Mouse (Mus musculus) embryonic facial prominence, embryonic 10.5 days (tissue): ENCODE measurements around the gene Zmiz1. TPM values are rescaled to one million over a fixed set of nuclear protein-coding genes. Genes with fewer than 3 reads are reported as not detected.

Experiments
- DNase-seq: peaks from one replicate; pipeline ENCODE4 v3.0.0-alpha.2; 2017; ENCODE audit warnings: low spot score
- H3K27ac ChIP-seq: fragments of 300-500 bp; sonication (generic); replicated peaks from 2 replicates; pipeline ENCODE4 v1.5.1; 2016; ENCODE audit warnings: mild to moderate bottlenecking
- H3K27me3 ChIP-seq: fragments of 300-500 bp; sonication (generic); replicated peaks from 2 replicates; pipeline ENCODE4 v1.6.1; 2016; ENCODE audit warnings: low read depth, mild to moderate bottlenecking; ENCODE audit not compliant: poor library complexity, severe bottlenecking
- H3K36me3 ChIP-seq: fragments of 300-500 bp; sonication (generic); replicated peaks from 2 replicates; pipeline ENCODE4 v1.6.1; 2016; ENCODE audit warnings: mild to moderate bottlenecking, moderate library complexity
- H3K4me1 ChIP-seq: fragments of 300-500 bp; sonication (generic); 2 replicates; pipeline ENCODE4 v1.6.1; 2016
- H3K4me3 ChIP-seq: fragments of 300-500 bp; sonication (generic); 2 replicates; pipeline ENCODE4 v1.5.1; 2016; ENCODE audit warnings: mild to moderate bottlenecking, moderate library complexity
- H3K9me3 ChIP-seq: fragments of 300-500 bp; sonication (generic); 2 replicates; pipeline ENCODE4 v1.6.1; 2016; ENCODE audit warnings: mild to moderate bottlenecking
- WGBS: fragments of 180-500 bp; shearing (Covaris S2); methylation state at CpG from one replicate; pipeline ENCODE4 v1.1.7; 2016; 5-methylcytosine and 5-hydroxymethylcytosine counted together
- polyA plus RNA-seq: library from polyadenylated mRNA; unstranded; fragments of >200 nt; fragmentation: Nextera tagmentation; extraction: Ambion mirVana; gene quantifications from 2 replicates; pipeline ENCODE4 v1.2.1, GENCODE M21; 2016

Gene Zmiz1
- polyA plus RNA-seq, 1 experiment from 2014 or later = 42.8 TPM

DNA sequence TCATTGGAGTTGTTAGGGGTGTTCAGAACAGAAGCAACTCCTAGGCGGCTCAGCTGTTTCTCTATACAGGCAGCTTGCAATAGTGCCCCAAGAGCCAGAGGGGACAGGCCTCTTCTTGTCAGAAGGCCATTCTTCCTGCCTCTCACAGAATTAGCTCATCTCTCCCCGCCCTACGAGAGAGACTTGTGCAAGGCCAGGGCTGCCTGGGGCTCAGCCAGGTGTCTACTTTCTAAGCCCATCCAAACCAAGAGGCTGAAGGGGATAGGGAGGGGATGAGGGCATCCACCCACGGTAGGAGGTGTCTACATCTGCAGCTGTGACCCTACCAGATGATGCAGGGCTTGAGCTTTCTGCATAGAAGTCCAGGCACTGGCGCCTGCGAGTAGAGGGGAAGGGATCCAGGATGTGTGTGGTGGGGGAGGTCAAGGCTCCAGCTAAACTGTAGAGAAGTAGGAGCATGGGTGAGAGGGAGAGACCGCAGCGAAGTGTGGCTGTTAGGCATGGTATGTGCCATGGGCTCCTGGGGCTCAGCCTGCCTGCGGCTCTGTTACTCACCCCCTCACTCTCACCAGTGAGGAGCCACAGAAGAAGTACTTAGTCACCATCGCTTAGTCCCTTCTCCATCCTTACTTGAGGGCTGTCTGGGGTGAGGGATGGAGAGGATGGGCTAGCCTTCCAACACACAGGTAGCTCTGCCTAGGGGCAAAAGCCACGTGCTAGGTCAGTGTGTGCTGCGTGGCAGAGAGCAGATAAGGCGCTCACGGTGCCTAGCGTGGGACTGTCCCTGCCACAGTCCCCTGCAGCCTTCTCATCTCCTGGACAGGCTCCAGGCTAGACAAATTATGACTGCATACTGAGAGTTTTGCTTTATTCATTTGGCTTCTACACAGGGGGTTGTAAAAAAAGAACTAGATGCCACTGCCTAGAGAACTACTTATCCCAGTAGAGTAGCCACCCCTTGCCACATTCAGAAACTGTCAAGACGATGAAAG is 130.3 kb downstream of the Zmiz1 start:
- H3K9me3 ChIP-seq = no peaks in the 10 kb centered on the region
- peaks cover 95% of the 10 kb centered on the region for H3K4me1 ChIP-seq
- H3K36me3 ChIP-seq = peaks cover 53% of the 10 kb centered on the region
- DNase-seq = no peak
- peak overlapping the region; percentile 97 for H3K27ac ChIP-seq
- H3K27me3 ChIP-seq = no peaks in the 10 kb centered on the region
- H3K4me3 ChIP-seq = no peak overlapping the region
- WGBS = 61% methylated on average over 16 of the region's 16 CpGs

DNA sequence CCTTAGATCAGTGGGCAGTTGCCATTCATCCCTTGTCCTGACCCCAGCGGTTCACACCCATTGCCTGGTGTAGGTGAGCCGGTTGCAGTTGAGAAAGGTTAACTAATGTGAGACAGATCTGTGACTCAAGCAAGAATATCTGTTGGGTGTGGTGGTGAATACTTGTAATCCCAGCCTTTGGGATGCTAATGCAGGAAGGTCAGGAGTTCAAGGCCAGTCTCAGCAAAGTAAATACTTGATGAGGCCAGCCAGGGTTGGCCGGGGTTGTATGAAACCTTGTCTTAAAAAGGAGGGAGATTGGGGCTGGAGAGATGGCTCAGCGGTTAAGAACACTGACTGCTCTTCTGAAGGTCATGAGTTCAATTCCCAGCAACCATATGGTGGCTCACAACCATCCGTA is 132.0 kb downstream of the Zmiz1 start:
- 64% methylated on average over 5 of the region's 5 CpGs for WGBS
- H3K27me3 ChIP-seq = no peaks in the 10 kb centered on the region
- H3K4me1 ChIP-seq = peaks cover 88% of the 10 kb centered on the region
- H3K9me3 ChIP-seq = no peaks in the 10 kb centered on the region
- peaks cover 55% of the 10 kb centered on the region for H3K36me3 ChIP-seq
- no peak overlapping the region for H3K4me3 ChIP-seq
- H3K27ac ChIP-seq = no peak overlapping the region
- DNase-seq = no peak

DNA sequence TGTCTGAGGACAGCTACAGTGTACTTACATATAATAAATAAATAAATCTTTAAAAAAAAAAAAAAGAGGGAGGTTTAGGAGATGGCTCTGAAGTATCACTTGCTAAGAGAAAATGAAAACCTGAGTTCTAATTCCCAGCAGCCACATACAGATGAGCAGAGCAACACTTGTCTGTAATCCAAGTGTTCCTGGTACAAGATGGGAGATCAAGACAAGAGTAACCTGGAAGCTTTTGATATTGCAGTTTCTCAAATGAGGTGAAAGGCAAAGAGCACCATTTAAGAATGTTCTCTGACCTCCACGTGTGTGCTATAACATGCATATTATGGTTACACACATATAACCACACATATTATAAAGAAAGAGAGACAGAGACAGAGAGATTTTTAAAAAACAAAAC is 132.4 kb downstream of the Zmiz1 start:
- no peak for DNase-seq
- H3K4me3 ChIP-seq = no peak overlapping the region
- 92% methylated on average over 1 of the region's 1 CpGs for WGBS
- H3K36me3 ChIP-seq = peaks cover 59% of the 10 kb centered on the region
- H3K27me3 ChIP-seq = no peaks in the 10 kb centered on the region
- peaks cover 84% of the 10 kb centered on the region for H3K4me1 ChIP-seq
- H3K27ac ChIP-seq = no peak overlapping the region
- H3K9me3 ChIP-seq = no peaks in the 10 kb centered on the region

DNA sequence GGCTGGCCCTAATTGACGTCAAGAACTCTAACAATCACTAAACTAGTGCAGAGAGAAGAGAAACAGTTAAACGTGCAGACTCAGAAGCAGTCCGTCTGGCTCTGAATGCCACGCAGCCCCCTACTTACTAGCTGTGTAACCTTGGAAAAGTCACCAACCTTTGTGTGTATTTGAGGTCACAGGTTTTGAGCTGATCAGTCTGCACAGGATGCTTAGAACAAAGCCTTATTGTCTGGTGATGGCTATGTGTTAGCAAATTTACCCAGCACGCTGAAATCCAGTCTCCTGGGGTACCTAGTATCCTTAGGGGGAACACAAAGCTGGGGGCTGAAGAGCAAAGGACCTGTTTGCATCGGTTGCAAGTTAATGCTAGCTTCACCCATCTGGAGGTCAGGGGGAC is 133.5 kb downstream of the Zmiz1 start:
- no peak for DNase-seq
- no peak overlapping the region for H3K27ac ChIP-seq
- 49% methylated on average over 6 of the region's 6 CpGs for WGBS
- peaks cover 68% of the 10 kb centered on the region for H3K36me3 ChIP-seq
- no peaks in the 10 kb centered on the region for H3K9me3 ChIP-seq
- no peak overlapping the region for H3K4me3 ChIP-seq
- H3K4me1 ChIP-seq = peaks cover 73% of the 10 kb centered on the region
- H3K27me3 ChIP-seq = no peaks in the 10 kb centered on the region

DNA sequence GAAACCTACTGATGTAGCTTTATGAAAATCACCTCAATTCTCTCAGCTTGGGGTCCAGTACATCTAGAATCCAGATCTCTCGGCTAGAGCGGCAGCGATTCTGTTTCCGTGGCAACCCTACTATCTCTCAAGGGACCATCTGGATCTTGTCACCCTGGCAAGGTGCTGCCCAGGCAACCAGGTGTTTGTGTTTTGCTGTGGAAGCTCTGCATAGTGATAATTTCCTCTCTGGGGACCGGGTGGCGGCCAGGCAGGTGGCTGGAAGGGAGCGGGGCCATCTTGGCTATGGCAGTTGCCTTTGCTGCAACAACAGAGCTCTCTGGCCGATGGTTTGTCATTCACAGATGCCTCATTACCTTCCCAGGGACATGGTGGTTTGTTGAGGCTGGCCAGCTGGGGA is 134.9 kb downstream of the Zmiz1 start:
- H3K4me1 ChIP-seq = peaks cover 62% of the 10 kb centered on the region
- H3K36me3 ChIP-seq = peaks cover 81% of the 10 kb centered on the region
- H3K27me3 ChIP-seq = no peaks in the 10 kb centered on the region
- H3K27ac ChIP-seq = peak overlapping the region; percentile 69
- DNase-seq = no peak
- H3K9me3 ChIP-seq = no peaks in the 10 kb centered on the region
- H3K4me3 ChIP-seq = no peak overlapping the region
- 68% methylated on average over 8 of the region's 8 CpGs for WGBS

DNA sequence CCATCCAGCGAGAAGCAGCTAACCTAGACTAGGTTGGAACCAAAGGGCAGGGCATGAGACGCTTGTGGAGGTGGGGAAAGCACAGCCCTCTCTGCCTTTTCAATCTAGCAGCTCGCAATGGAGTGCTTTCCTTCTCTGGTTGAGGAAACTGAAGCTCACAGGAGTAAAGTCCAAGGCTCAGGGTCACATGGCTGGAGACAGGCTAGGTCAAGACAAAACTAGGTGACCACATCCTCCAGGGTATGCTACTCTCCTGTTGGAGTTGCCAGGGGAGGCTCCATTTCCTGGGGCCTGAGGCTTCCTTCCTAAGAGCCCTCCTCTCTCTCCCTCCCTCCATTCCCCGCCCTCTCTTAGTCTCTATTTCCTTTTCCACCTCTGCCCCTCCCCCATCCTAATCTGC is 135.6 kb downstream of the Zmiz1 start:
- peaks cover 80% of the 10 kb centered on the region for H3K36me3 ChIP-seq
- H3K27me3 ChIP-seq = no peaks in the 10 kb centered on the region
- H3K4me1 ChIP-seq = peaks cover 57% of the 10 kb centered on the region
- H3K9me3 ChIP-seq = no peaks in the 10 kb centered on the region
- H3K27ac ChIP-seq = peak overlapping the region; percentile 69
- H3K4me3 ChIP-seq = no peak overlapping the region
- 41% methylated on average over 4 of the region's 4 CpGs for WGBS
- no peak for DNase-seq

DNA sequence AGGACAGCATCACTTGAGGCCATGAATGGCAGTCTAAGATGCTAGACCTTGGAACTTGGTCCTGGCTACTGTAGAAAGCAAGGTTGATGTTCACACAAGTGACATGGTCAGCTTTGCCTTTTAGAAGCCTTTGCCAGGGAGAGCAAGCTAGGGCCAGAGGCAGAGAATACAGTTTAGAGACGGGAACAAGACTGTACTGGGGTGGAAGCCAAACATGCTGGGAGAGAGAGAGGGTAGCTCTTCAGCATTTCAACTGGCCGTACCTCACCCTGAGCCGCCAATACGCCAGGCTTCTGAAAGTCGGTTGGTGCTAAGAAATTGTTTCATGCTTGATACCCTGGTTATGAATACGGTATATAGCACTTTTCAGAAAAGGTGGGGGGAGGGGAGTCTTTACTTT is 140.0 kb downstream of the Zmiz1 start:
- H3K4me1 ChIP-seq = peaks cover 62% of the 10 kb centered on the region
- H3K36me3 ChIP-seq = peaks cover 64% of the 10 kb centered on the region
- WGBS = 94% methylated on average over 6 of the region's 6 CpGs
- H3K4me3 ChIP-seq = no peak overlapping the region
- no peak overlapping the region; the same call in 1 of the 2 replicates for H3K27ac ChIP-seq
- DNase-seq = no peak
- H3K27me3 ChIP-seq = no peaks in the 10 kb centered on the region
- H3K9me3 ChIP-seq = no peaks in the 10 kb centered on the region

DNA sequence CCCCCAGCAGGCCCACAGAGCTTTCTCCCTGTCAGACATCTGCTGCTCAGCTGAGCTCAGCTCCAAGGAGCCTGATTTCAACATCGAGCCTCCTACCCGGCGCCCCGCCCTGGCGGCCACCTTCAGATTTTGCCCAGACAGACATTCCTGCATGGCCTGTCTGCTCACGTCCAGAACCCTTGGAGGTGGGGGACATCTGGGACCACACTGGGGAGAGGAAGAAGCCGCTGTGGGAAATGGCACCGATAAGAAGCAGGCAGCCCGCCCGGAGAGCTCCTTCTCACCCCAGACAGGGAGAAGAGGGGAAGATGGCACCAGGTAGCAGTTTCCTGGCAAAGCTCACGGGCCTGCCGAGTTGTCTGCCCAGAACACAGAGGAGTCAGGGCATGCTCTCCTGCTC is 140.9 kb downstream of the Zmiz1 start:
- Histone ChIP-seq H3K9me3 (no peaks in the 10 kb centered on the region), H3K36me3 (peaks cover 59% of the 10 kb centered on the region), H3K4me3 (no peak overlapping the region), H3K27me3 (no peaks in the 10 kb centered on the region), H3K27ac (peak overlapping the region; percentile 57; the same call in 1 of the 2 replicates), H3K4me1 (peaks cover 62% of the 10 kb centered on the region)
- 79% methylated on average over 12 of the region's 12 CpGs for WGBS
- no peak for DNase-seq

DNA sequence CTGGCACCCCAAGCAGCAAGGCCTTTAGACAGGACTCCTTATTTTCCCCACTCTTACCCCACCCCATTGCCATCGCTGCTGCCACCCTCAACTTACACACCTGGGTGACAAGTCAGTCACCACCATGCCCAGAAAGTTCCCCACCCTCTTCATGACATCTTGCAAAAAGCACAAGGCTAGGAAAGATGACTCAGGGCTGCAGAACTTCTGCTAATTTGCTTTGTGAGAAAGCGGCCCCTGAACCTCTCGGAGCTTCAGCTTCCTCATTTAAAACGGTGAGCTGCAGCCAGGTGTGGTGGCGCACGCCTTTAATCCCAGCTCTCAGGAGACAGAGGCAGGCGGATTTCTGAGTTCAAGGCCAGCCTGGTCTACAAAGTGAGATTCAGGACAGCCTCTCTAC is 141.4 kb downstream of the Zmiz1 start:
- no peak for DNase-seq
- 88% methylated on average over 7 of the region's 7 CpGs for WGBS
- H3K36me3 ChIP-seq = peaks cover 59% of the 10 kb centered on the region
- H3K4me1 ChIP-seq = peaks cover 62% of the 10 kb centered on the region
- H3K27ac ChIP-seq = peak overlapping the region; percentile 57; the same call in 1 of the 2 replicates
- H3K9me3 ChIP-seq = no peaks in the 10 kb centered on the region
- no peak overlapping the region for H3K4me3 ChIP-seq
- H3K27me3 ChIP-seq = no peaks in the 10 kb centered on the region

DNA sequence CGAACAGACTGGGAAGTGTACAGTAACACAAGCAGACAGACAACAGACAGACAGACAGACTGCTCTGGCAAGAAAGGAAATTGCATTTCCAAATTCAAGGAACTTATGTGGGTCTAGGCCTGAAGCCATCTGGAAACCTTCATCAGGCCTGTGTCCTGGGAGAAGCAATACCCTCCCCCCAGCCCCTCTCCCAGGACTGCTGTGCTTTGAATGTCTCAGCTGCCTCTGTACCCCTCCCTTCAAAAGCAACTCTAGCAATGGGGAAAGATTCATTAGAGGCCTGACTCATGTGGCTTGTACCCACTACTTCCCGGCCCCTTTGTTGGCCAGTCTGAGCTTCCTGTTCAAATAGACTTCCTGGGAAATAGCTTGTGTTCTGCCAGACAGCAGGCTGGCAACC is 142.0 kb downstream of the Zmiz1 start:
- no peak overlapping the region for H3K4me3 ChIP-seq
- H3K27ac ChIP-seq = peak overlapping the region; percentile 45
- no peaks in the 10 kb centered on the region for H3K9me3 ChIP-seq
- no peak for DNase-seq
- peaks cover 68% of the 10 kb centered on the region for H3K4me1 ChIP-seq
- peaks cover 54% of the 10 kb centered on the region for H3K36me3 ChIP-seq
- 56% methylated on average over 2 of the region's 2 CpGs for WGBS
- no peaks in the 10 kb centered on the region for H3K27me3 ChIP-seq

DNA sequence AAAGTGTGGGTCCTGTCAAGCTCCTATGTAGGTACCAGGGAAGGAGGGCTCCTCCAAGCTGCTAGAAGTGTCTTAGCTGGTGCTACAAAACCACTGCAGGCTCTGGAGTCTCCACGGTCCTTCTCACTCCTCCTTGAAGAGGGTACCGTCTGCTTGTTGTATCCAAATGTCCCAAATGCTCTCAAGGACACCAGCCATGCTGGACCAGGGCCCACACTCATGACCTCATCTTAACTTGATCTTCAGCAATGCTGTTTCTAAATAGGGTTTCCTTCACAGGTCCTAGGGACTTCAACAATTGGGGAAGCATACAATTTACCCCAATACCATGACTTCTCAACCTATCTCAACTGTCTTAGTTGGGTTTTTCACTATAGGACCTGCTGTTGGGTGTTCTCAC is 143.0 kb downstream of the Zmiz1 start:
- H3K27ac ChIP-seq = peak overlapping the region; percentile 69; the same call in 1 of the 2 replicates
- no peaks in the 10 kb centered on the region for H3K27me3 ChIP-seq
- DNase-seq = no peak
- no peak overlapping the region for H3K4me3 ChIP-seq
- peaks cover 78% of the 10 kb centered on the region for H3K4me1 ChIP-seq
- no peaks in the 10 kb centered on the region for H3K9me3 ChIP-seq
- H3K36me3 ChIP-seq = peaks cover 43% of the 10 kb centered on the region
- 91% methylated on average over 2 of the region's 2 CpGs for WGBS

DNA sequence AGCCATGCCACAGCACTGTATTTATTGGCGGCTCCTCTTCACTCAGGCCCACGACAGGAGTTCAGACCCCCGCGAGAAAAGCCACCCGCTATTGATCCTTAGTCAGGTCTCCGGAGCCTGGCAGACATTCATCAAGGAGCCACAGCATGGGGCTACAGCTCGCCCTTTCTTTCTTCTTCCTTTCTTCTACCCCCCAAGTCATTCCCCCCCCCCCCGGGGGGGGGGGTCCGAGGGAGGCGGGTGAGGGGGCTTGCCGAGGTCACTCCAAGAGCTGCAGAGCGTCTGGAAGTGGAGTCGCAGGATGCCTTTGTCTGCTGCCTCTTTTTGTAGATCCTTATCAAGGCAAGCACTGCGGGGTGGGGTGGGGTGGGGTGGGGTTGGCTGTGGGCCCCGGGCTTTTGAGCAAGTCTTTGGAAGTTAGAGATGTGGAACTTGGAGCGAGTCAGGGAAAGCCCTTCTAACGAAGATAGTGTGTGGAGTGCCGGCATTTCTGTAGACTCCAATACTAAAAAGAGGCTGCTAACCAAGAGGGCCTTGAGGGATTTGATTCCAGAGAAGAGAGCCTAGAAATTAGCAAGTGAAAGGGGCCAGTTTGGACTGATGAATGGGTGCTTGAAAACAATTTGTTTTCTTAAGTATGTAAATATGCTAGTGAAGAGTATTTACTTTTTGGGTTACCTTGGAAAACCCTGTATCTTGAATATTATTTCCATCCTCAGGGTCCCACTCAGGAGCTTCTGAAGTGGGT is 145.6 kb downstream of the Zmiz1 start:
- 6% methylated on average over 18 of the region's 18 CpGs for WGBS
- peak overlapping the region; percentile 36 for H3K4me3 ChIP-seq
- peaks cover 91% of the 10 kb centered on the region for H3K4me1 ChIP-seq
- peaks cover 22% of the 10 kb centered on the region for H3K36me3 ChIP-seq
- H3K9me3 ChIP-seq = no peaks in the 10 kb centered on the region
- peak; percentile 54 for DNase-seq
- no peaks in the 10 kb centered on the region for H3K27me3 ChIP-seq
- H3K27ac ChIP-seq = peak overlapping the region; percentile 77
